Mouse (Mus musculus) limb, embryonic 13.5 days (tissue): Measurements from ENCODE around the gene Yaf2. TPM values are rescaled to one million over a fixed set of nuclear protein-coding genes. Genes with fewer than 3 reads are reported as not detected.

Experiments
- ATAC-seq: fragments of 200-750 bp; cut with Nextera tagmentation; 2 replicates; pipeline ENCODE4 v1.8.0; 2017; ENCODE audit warnings: low read depth, moderate number of reproducible peaks, moderate TSS enrichment; ENCODE audit not compliant: low FRiP score
- H3K27ac ChIP-seq: fragments of 300-500 bp; sonication (generic); 2 replicates; pipeline ENCODE4 v1.5.1; 2015; ENCODE audit warnings: inconsistent platforms, mild to moderate bottlenecking, moderate library complexity
- H3K27me3 ChIP-seq: fragments of 300-500 bp; sonication (generic); 2 replicates; pipeline ENCODE4 v1.6.1; 2015; ENCODE audit warnings: mild to moderate bottlenecking, inconsistent platforms
- H3K36me3 ChIP-seq: fragments of 300-500 bp; sonication (generic); 2 replicates; pipeline ENCODE4 v1.6.1; 2015; ENCODE audit warnings: inconsistent platforms, mild to moderate bottlenecking, moderate library complexity
- H3K4me1 ChIP-seq: fragments of 300-500 bp; sonication (generic); 2 replicates; pipeline ENCODE4 v1.6.1; 2015; ENCODE audit warnings: inconsistent platforms
- H3K4me2 ChIP-seq: fragments of 300-500 bp; sonication (generic); replicated peaks from 2 replicates; pipeline ENCODE4 v1.6.1; 2015; ENCODE audit warnings: inconsistent platforms, mild to moderate bottlenecking, moderate library complexity
- H3K4me3 ChIP-seq: fragments of 300-500 bp; sonication (generic); 2 replicates; pipeline ENCODE4 v1.5.1; 2015; ENCODE audit warnings: moderate library complexity, mild to moderate bottlenecking, inconsistent platforms
- H3K9ac ChIP-seq: fragments of 300-500 bp; sonication (generic); 2 replicates; pipeline ENCODE4 v1.6.1; 2015; ENCODE audit warnings: mild to moderate bottlenecking, inconsistent platforms
- H3K9me3 ChIP-seq: fragments of 300-500 bp; sonication (generic); 2 replicates; pipeline ENCODE4 v1.6.1; 2016; ENCODE audit warnings: inconsistent platforms
- WGBS: fragments of 180-500 bp; shearing (Covaris S2); methylation state at CpG from one replicate; pipeline ENCODE4 v1.1.7; 2015; 5-methylcytosine and 5-hydroxymethylcytosine counted together
- polyA plus RNA-seq: library from polyadenylated mRNA; unstranded; fragments of >200 nt; fragmentation: Nextera tagmentation; extraction: Ambion mirVana; gene quantifications from 2 replicates; pipeline ENCODE4 v1.2.1, GENCODE M21; 2015

Gene Yaf2
- polyA plus RNA-seq, 1 experiment from 2014 or later: 66.4 TPM

DNA sequence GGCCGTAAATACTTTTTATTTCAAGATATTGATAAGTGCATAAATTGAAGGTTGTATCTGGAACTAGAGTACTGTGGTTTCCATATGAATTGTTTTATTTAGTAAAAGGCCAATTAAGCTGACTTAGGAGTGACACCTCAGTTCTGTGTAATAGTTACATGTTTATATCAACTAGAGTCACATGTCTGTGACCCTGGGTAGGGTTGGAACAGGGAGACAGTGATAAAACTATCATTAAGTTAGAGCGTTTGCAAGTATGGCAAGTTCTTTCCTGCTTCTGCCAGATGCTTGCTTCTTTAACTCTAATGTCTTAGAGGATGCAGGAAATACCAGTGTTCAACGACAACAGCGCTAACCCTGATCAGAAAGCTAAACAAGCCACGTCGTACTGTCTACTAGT lies 52.4 kb downstream of the Yaf2 start:
- Histone ChIP-seq H3K4me1 (no peaks in the 10 kb centered on the region), H3K36me3 (peaks cover 29% of the 10 kb centered on the region), H3K4me3 (no peak overlapping the region), H3K27ac (no peak overlapping the region), H3K9ac (no peak overlapping the region), H3K9me3 (no peaks in the 10 kb centered on the region), H3K27me3 (no peaks in the 10 kb centered on the region), H3K4me2 (no peak overlapping the region)
- 86% methylated on average over 6 of the region's 6 CpGs for WGBS
- ATAC-seq: no peak

DNA sequence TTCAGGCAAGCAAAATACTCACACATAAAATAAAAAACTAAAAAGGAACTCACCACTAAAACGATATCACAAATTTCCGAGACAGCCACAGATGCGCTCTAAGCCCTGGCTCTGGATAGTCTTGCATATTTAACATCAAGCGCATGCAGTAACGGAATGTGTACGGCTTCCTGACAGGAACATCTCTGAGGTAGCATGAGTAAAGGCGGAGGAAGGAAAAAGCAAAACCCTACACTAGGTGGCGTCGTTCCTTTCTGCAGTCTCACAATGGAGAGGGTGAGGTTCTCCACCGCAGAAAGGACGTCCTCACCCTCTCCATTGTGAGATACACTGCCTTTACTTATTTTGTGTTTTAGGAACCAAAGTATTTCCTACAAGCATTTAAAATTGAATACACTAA lies 53.4 kb downstream of the Yaf2 start:
- Histone ChIP-seq H3K4me1 (no peaks in the 10 kb centered on the region), H3K36me3 (peaks cover 26% of the 10 kb centered on the region), H3K9me3 (no peaks in the 10 kb centered on the region), H3K4me2 (no peak overlapping the region), H3K27ac (no peak overlapping the region), H3K9ac (no peak overlapping the region), H3K4me3 (no peak overlapping the region), H3K27me3 (no peaks in the 10 kb centered on the region)
- ATAC-seq: no peak
- WGBS: 79% methylated on average over 11 of the region's 11 CpGs

DNA sequence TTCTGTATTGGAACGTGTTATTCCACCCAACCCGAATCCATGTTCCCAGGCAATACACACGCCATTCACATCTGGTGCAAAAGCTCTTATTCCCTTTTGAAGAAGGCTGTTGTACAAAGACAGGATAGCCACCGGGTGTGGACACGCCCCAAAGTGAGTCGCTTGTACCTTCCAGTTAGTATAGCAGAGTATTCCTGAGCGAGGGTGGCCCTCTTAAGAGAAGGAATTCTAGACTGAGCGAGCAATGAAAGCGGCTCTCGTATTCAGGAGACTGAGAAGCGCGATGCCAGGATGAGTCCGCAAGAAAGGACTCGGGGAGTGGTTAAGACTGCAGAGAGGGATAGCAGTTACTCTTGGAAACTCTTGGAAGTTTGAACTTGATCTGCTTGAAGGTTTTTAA lies 60.5 kb downstream of the Yaf2 start:
- H3K4me1 ChIP-seq: peaks cover 30% of the 10 kb centered on the region
- H3K4me3 ChIP-seq: peak overlapping the region; percentile 80
- no peaks in the 10 kb centered on the region for H3K9me3 ChIP-seq
- H3K36me3 ChIP-seq: peaks cover 13% of the 10 kb centered on the region; the same call in 1 of the 2 replicates
- no peak for ATAC-seq
- no peaks in the 10 kb centered on the region for H3K27me3 ChIP-seq
- 5% methylated on average over 14 of the region's 14 CpGs for WGBS
- no peak overlapping the region for H3K27ac ChIP-seq
- 0 out of 2 replicates have a peak overlapping the region, but pooled peaks have one; percentile 72 for H3K9ac ChIP-seq
- peak overlapping the region; percentile 92 for H3K4me2 ChIP-seq

DNA sequence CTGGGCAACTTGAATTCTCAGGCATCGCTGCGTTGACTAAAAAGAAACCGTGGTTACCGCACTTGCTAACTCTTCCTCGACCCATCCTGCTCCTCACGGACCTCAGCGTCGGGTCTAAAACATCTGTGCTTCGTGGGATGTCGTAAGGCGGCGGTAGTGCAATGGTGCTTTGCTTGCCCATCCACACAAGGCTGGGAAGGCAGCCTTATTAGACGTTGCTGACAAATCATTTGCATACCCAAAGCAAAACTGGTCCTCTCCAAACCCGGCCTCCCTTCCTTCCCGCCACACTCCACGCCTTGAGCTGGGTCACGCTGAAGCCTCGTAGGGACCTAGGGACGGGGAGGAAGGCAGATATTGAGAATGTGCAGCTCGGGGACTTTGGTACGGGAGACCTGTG lies 61.1 kb downstream of the Yaf2 start:
- ATAC-seq: peak; percentile 52; the same call in 1 of the 2 replicates
- Histone ChIP-seq H3K4me2 (peak overlapping the region; percentile 92), H3K9me3 (no peaks in the 10 kb centered on the region), H3K4me1 (peaks cover 36% of the 10 kb centered on the region), H3K36me3 (0 out of 2 replicates have a peak, but pooled peaks cover 7% of the 10 kb centered on the region), H3K27me3 (no peaks in the 10 kb centered on the region), H3K9ac (peak overlapping the region; percentile 72), H3K4me3 (peak overlapping the region; percentile 80), H3K27ac (peak overlapping the region; percentile 75)
- WGBS: under 1% methylated on average over 21 of the region's 21 CpGs

- under 1% methylated on average over 73 of the region's 93 CpGs for WGBS
- H3K36me3 ChIP-seq: peaks cover 6% of the 10 kb centered on the region; the same call in 1 of the 2 replicates
- peak within 1 kb of the TSS; percentile 92 for H3K4me2 ChIP-seq
- H3K9me3 ChIP-seq: no peaks in the 10 kb centered on the region
- H3K4me3 ChIP-seq: peak within 1 kb of the TSS; percentile 80
- H3K4me1 ChIP-seq: peaks cover 43% of the 10 kb centered on the region
- peak within 1 kb of the TSS; percentile 94 for H3K27ac ChIP-seq
- ATAC-seq: peak; percentile 98
- no peaks in the 10 kb centered on the region for H3K27me3 ChIP-seq
- peak within 1 kb of the TSS; percentile 90 for H3K9ac ChIP-seq
These were observed 61.8 kb downstream of the Yaf2 start, which contains the start of gene Gxylt1 for GRCm38 (mm10) chr15:93274679-93275583. Gxylt1 (minus strand) TSS chr15:93275179.

- WGBS: 42% methylated on average over 19 of the region's 19 CpGs
- no peak for ATAC-seq
- peak overlapping the region; percentile 94 for H3K27ac ChIP-seq
These were observed 62.7 kb downstream of the Yaf2 start for GRCm38 (mm10) chr15:93273788-93274678.

DNA sequence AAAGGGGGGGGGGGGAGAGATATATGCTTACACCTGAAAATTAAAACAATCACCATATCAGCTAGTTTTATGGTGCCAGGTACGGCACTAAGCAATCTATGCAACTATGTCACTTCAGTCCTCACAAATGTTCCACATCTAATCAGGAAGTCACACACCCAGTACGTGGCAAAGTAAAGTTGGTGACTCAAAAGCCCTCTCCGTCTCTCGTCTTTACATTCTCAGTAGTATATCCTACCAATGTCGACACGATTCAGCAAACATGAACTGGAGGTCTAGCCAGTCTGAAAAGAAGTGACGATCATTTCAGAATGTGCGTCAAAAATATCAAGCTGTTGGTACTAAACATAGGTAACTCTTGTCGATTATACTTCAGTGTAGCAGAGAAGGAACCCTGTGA lies 63.8 kb downstream of the Yaf2 start:
- Histone ChIP-seq H3K9ac (no peak overlapping the region), H3K4me3 (no peak overlapping the region), H3K4me2 (peak overlapping the region; percentile 68), H3K9me3 (no peaks in the 10 kb centered on the region), H3K27me3 (no peaks in the 10 kb centered on the region), H3K36me3 (peaks cover 8% of the 10 kb centered on the region; the same call in 1 of the 2 replicates), H3K27ac (no peak overlapping the region), H3K4me1 (peaks cover 43% of the 10 kb centered on the region)
- ATAC-seq: no peak
- 90% methylated on average over 9 of the region's 9 CpGs for WGBS

More at GRCm38 (mm10) chr15:93273788-93274678, 62.7 kb downstream of the Yaf2 start:
- H3K9ac ChIP-seq: peak overlapping the region; percentile 90
- peaks cover 8% of the 10 kb centered on the region; the same call in 1 of the 2 replicates for H3K36me3 ChIP-seq
- H3K4me3 ChIP-seq: peak overlapping the region; percentile 80
- H3K4me2 ChIP-seq: peak overlapping the region; percentile 68
- H3K27me3 ChIP-seq: no peaks in the 10 kb centered on the region
- no peaks in the 10 kb centered on the region for H3K9me3 ChIP-seq
- H3K4me1 ChIP-seq: peaks cover 43% of the 10 kb centered on the region

DNA sequence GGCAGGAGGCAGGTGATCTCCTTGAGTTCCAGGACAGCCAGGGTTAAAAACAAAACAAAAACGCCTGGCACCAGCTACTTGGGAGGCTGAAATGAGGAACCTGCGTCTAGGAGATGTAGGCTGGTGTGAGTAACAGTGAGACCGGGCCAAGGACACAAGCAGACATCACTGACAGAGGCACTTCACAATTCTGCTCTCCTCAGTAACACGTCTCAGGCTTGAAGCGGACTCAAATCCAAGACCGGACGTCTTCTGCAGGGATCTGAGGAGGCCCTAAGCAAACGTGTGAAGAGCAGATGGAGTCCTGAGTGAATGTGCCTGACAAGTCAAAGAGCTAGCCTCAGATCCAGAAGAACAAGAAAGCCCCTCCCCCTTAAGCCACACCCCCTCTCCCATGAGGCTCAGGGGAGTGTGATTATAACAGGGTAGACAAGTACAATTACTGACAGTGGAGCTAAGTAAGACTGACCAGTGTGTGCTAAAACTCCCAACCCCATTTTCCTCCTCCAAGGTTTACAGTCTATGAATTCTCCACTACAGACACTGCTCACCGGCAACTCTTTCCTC lies 66.4 kb downstream of the Yaf2 start:
- Histone ChIP-seq H3K36me3 (peaks cover 8% of the 10 kb centered on the region; the same call in 1 of the 2 replicates), H3K9ac (no peak overlapping the region), H3K9me3 (no peaks in the 10 kb centered on the region), H3K4me1 (peaks cover 32% of the 10 kb centered on the region), H3K27me3 (no peaks in the 10 kb centered on the region), H3K4me2 (no peak overlapping the region), H3K27ac (no peak overlapping the region), H3K4me3 (no peak overlapping the region)
- 75% methylated on average over 9 of the region's 9 CpGs for WGBS
- no peak for ATAC-seq

DNA sequence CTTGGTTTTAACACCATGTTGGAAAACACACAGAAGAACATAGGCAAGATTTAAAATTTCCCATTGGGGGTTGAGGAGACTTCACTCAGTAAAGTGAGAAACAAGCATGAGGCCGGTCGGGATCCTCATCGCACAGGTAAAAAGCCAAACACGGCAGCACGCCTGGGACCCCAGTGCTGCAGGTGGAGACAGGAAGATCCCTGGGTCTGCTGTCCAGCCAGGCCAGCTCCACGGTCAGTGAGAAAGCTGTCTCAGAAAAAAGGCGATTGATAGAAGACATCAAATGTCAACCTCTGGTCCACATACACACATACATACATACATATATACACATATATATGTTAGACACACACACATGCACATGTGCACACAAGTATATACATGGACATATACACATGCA lies 67.2 kb downstream of the Yaf2 start:
- H3K27ac ChIP-seq: no peak overlapping the region
- H3K9me3 ChIP-seq: no peaks in the 10 kb centered on the region
- no peak for ATAC-seq
- H3K27me3 ChIP-seq: no peaks in the 10 kb centered on the region
- WGBS: 86% methylated on average over 7 of the region's 7 CpGs
- H3K36me3 ChIP-seq: peaks cover 8% of the 10 kb centered on the region; the same call in 1 of the 2 replicates
- H3K9ac ChIP-seq: no peak overlapping the region
- no peak overlapping the region for H3K4me2 ChIP-seq
- peaks cover 32% of the 10 kb centered on the region for H3K4me1 ChIP-seq
- H3K4me3 ChIP-seq: no peak overlapping the region

DNA sequence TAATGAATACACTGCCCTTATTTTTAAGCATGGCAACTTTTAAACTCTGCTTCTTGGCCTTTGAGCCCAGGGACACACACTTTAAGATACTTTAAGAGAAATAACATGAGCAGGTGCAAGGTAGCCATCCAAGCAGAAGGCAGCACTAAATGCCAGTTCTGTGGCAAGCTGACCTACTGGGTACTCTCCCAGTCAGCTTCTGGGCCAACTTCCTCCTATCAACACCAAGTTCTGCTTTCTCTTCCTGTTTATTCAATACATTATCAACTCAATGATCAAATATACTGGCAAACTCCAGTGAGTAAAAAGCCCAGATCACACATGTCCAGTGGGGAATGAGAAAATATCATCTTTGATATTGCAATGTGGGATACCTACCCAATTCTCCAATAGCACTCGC lies 68.7 kb downstream of the Yaf2 start:
- Histone ChIP-seq H3K4me2 (no peak overlapping the region), H3K4me1 (peaks cover 21% of the 10 kb centered on the region), H3K27me3 (no peaks in the 10 kb centered on the region), H3K9me3 (no peaks in the 10 kb centered on the region), H3K9ac (no peak overlapping the region), H3K27ac (no peak overlapping the region), H3K36me3 (peaks cover 8% of the 10 kb centered on the region; the same call in 1 of the 2 replicates), H3K4me3 (no peak overlapping the region)
- ATAC-seq: no peak
- WGBS: 98% methylated on average over 1 of the region's 1 CpGs

DNA sequence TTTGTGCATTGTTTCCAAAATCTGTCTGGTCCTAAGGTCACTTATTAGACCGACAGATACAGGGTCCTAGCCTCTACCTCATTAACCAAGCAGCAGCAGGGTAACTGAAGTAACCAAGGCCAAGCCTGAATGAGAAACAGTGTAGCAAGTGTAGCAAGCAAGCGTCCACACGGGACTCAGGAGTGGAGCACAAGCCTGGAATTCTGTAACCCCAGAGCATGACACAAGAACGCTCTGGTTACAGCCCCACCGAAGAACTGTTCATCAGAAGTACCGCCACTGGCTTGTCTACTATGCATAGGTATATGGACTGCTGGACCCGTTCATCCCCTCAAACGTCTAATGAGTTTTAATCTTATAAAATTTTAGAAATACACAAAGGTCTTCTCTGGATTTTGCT lies 69.3 kb downstream of the Yaf2 start:
- no peaks in the 10 kb centered on the region for H3K9me3 ChIP-seq
- H3K36me3 ChIP-seq: peaks cover 8% of the 10 kb centered on the region; the same call in 1 of the 2 replicates
- H3K4me1 ChIP-seq: peaks cover 19% of the 10 kb centered on the region
- no peak overlapping the region for H3K27ac ChIP-seq
- no peak overlapping the region for H3K4me2 ChIP-seq
- ATAC-seq: no peak
- H3K9ac ChIP-seq: no peak overlapping the region
- no peaks in the 10 kb centered on the region for H3K27me3 ChIP-seq
- no peak overlapping the region for H3K4me3 ChIP-seq
- 75% methylated on average over 8 of the region's 8 CpGs for WGBS
